Mouse (Mus musculus) c-Kit-positive CD71-positive TER-119-positive erythroid progenitor cells, embryonic 14.5 days (primary cell): ENCODE measurements around the gene Swap70.
"Not testable (repeated sequence)": the region's sequence is repeated elsewhere in the genome, so short reads cannot be mapped to it uniquely, and the experiment has no call there.

Source experiments
- DNase-seq: peaks from one replicate; pipeline ENCODE4 v3.0.0-alpha.2; 2013; ENCODE audit warnings: low spot score

Gene Swap70

GRCm38 (mm10) chr7:110221586-110222481 is at the start of gene Swap70:
Swap70 (plus strand) TSS chr7:110221711.
- DNase-seq: peak; percentile 86

GRCm38 (mm10) chr7:110179208-110179607 is 42.3 kb upstream of the Swap70 start:
- no peak for DNase-seq

- DNase-seq: no peak
These were observed 40.9 kb upstream of the Swap70 start for GRCm38 (mm10) chr7:110180613-110181012.

GRCm38 (mm10) chr7:110181446-110181845 is 40.1 kb upstream of the Swap70 start:
- DNase-seq: no peak

- DNase-seq: no peak
These were observed 36.9 kb upstream of the Swap70 start for GRCm38 (mm10) chr7:110184608-110185007.

- DNase-seq: no peak
These were observed 31.6 kb upstream of the Swap70 start for GRCm38 (mm10) chr7:110189951-110190350.

GRCm38 (mm10) chr7:110193186-110193585 is 28.3 kb upstream of the Swap70 start:
- DNase-seq: no peak

GRCm38 (mm10) chr7:110197176-110197575 is 24.3 kb upstream of the Swap70 start:
- DNase-seq: no peak

GRCm38 (mm10) chr7:110201933-110202332 is 19.6 kb upstream of the Swap70 start:
- no peak for DNase-seq

GRCm38 (mm10) chr7:110204208-110204607 is 17.3 kb upstream of the Swap70 start:
- no peak for DNase-seq

GRCm38 (mm10) chr7:110208341-110208740 is 13.2 kb upstream of the Swap70 start:
- no peak for DNase-seq

GRCm38 (mm10) chr7:110209422-110209821 is 12.1 kb upstream of the Swap70 start:
- DNase-seq: peak; percentile 28

- DNase-seq: no peak
These were observed 10.5 kb upstream of the Swap70 start for GRCm38 (mm10) chr7:110211025-110211424.

- DNase-seq: no peak
These were observed 6.6 kb upstream of the Swap70 start for GRCm38 (mm10) chr7:110214882-110215281.

- DNase-seq: no peak
These were observed 393 bp upstream of the Swap70 start for GRCm38 (mm10) chr7:110221051-110221585.

GRCm38 (mm10) chr7:110222583-110223182 is 1.2 kb downstream of the Swap70 start:
- peak; percentile 16 for DNase-seq

- no peak for DNase-seq
These were observed 2.4 kb downstream of the Swap70 start for GRCm38 (mm10) chr7:110223727-110224510.

- no peak for DNase-seq
These were observed 5.0 kb downstream of the Swap70 start for GRCm38 (mm10) chr7:110226484-110226883.

GRCm38 (mm10) chr7:110229967-110230366 is 8.5 kb downstream of the Swap70 start:
- DNase-seq: no peak

GRCm38 (mm10) chr7:110231127-110231526 is 9.6 kb downstream of the Swap70 start:
- DNase-seq: not testable (repeated sequence)

GRCm38 (mm10) chr7:110236085-110236484 is 14.6 kb downstream of the Swap70 start:
- no peak for DNase-seq

GRCm38 (mm10) chr7:110237451-110237836 is 15.9 kb downstream of the Swap70 start:
- no peak for DNase-seq
